Mouse (Mus musculus): ENCODE results near the gene Cald1. TPM values are rescaled to one million over a fixed set of nuclear protein-coding genes. Genes with fewer than 3 reads are reported as not detected.

The Cald1 gene
- polyA plus RNA-seq, 1 experiment from 2014 or later = 164 TPM

DNA sequence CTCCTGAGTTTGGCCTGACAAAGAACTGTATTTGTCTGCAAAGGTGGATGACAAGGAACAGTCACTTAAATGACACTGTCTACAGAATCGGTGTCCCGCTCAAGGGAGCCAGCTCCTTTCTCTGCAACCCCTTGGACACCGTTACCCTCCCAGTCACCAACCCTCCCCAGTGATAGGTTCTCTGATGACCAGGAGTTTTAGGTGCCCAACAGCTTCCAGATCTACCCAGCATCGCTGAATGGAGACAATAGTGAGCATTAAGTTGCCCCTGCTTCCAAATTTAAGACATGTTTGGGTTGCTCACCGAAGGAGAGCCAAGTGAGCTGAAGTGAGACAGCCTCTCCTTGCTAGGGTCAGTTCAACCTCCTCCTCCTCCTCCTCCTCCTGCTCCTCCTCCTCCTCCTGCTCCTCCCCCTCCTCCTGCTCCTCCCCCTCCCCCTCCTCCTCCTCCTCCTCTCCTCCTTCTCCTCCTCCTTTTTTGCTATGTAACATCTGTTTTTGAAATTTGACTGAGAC is 70.5 kb downstream of the Cald1 start:
- Histone ChIP-seq H3K27me3 (no peaks in the 10 kb centered on the region), H3K4me2 (no peak overlapping the region), H3K27ac (no peak overlapping the region), H3K4me1 (replicated peaks) (peaks cover 4% of the 10 kb centered on the region; the same call in 1 of the 2 replicates), H3K4me3 (no peak overlapping the region), H3K9me3 (replicated peaks) (no peaks in the 10 kb centered on the region), H3K36me3 (no peaks in the 10 kb centered on the region), H3K9ac (no peak overlapping the region)
- no peak for ATAC-seq (replicated peaks; ENCODE audit: insufficient number of reproducible peaks, insufficient read depth, low FRiP score, low read depth)
- 86% methylated on average over 5 of the region's 5 CpGs for WGBS

DNA sequence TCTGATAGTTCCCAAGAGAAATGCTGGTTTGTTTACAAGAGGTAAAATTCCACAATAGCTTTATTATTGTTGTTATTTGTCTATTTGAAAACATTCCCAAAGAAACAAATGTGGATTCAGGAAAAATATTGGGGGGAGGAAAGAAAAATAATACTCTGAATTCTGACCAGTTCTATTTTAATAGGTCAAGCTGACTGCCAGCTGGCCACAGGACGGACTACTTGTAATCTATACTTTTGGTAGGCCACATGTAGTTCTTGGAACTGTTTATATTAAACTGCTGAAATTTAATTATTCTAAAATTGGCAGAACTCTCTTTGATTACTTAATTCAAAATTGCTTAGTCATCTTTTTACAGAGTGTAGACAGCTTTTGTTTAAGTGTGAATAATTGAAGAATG is 73.1 kb downstream of the Cald1 start:
- H3K4me2 ChIP-seq = no peak overlapping the region
- H3K9me3 ChIP-seq (replicated peaks) = no peaks in the 10 kb centered on the region
- peaks cover 7% of the 10 kb centered on the region; the same call in 1 of the 2 replicates for H3K4me1 ChIP-seq (replicated peaks)
- no peak overlapping the region for H3K27ac ChIP-seq
- H3K36me3 ChIP-seq = no peaks in the 10 kb centered on the region
- H3K9ac ChIP-seq = no peak overlapping the region
- WGBS = 66% methylated on average over 1 of the region's 1 CpGs
- no peaks in the 10 kb centered on the region for H3K27me3 ChIP-seq
- ATAC-seq (replicated peaks; ENCODE audit: insufficient number of reproducible peaks, insufficient read depth, low FRiP score, low read depth) = no peak
- no peak overlapping the region for H3K4me3 ChIP-seq

DNA sequence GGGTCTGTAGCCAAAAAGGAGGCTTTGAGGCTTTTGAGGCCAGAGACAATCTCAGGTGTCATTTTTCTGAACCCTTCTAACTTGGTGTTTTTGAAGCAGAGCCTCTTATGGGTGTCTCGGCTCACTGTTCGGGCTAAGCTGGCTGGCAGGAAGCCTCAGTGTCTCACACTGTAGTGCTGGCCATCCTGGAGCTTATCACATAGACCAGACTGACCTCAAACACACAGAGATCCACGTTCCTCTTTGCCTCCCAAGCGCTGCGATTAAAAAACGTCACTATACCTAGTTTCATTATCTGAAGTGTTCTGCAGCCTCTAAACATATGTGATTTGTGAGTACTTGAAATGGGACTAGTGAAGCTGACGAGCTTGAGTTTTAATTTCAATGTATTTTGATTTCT is 76.1 kb downstream of the Cald1 start:
- WGBS = 62% methylated on average over 7 of the region's 7 CpGs
- Histone ChIP-seq H3K36me3 (no peaks in the 10 kb centered on the region), H3K27ac (no peak overlapping the region), H3K4me3 (no peak overlapping the region), H3K4me2 (no peak overlapping the region), H3K4me1 (replicated peaks) (peaks cover 7% of the 10 kb centered on the region; the same call in 1 of the 2 replicates), H3K9me3 (replicated peaks) (no peaks in the 10 kb centered on the region), H3K9ac (no peak overlapping the region), H3K27me3 (no peaks in the 10 kb centered on the region)
- no peak for ATAC-seq (replicated peaks; ENCODE audit: insufficient number of reproducible peaks, insufficient read depth, low FRiP score, low read depth)

DNA sequence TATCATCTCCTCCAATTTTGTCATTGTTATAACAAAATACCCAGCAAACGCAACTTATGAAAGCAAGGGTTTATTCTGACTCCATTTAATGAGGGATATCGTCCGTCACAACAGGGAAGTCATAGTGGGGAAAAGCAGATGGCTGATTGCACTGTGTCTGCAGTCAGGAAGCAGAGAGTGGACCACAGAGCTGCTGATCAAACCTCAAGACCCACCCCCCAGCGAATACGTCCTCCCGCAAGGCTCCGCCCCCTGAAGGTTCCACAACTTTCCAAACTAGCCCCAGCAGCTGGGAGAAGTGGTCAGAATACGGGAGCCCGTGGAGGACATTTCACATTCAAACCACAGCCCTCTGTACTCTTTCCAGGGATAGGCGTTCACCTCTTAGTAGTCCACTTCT is 76.6 kb downstream of the Cald1 start:
- Histone ChIP-seq H3K4me3 (no peak overlapping the region), H3K27ac (no peak overlapping the region), H3K27me3 (no peaks in the 10 kb centered on the region), H3K36me3 (no peaks in the 10 kb centered on the region), H3K4me2 (no peak overlapping the region), H3K9ac (no peak overlapping the region), H3K9me3 (replicated peaks) (no peaks in the 10 kb centered on the region), H3K4me1 (replicated peaks) (peaks cover 7% of the 10 kb centered on the region; the same call in 1 of the 2 replicates)
- 0 out of 2 replicates have a peak, but pooled peaks have one; percentile 18 for ATAC-seq (replicated peaks; ENCODE audit: insufficient number of reproducible peaks, insufficient read depth, low FRiP score, low read depth)
- WGBS = 73% methylated on average over 10 of the region's 10 CpGs

DNA sequence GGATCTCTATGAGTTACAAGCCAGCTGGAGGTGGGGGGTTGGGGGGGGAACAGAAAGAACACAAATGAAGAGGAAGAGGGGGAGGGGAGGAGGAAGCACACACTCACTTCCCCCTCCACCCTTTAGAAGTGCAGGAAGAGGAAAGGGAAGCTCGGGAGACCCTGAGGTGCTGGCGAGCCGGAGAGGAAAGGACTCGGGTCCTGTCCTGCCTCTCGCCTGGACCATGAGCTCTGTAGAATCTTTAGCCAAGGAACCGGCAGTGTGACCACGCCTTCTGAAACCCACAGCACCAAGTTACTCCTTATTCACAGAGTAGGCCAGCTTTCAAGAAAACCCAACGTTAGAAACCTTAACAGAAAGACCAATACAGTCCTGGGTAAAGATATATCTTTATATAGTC is 83.8 kb downstream of the Cald1 start:
- no peak for ATAC-seq (replicated peaks; ENCODE audit: insufficient number of reproducible peaks, insufficient read depth, low FRiP score, low read depth)
- 47% methylated on average over 8 of the region's 8 CpGs for WGBS
- H3K36me3 ChIP-seq = no peaks in the 10 kb centered on the region
- no peak overlapping the region for H3K4me3 ChIP-seq
- no peaks in the 10 kb centered on the region for H3K9me3 ChIP-seq (replicated peaks)
- no peak overlapping the region for H3K9ac ChIP-seq
- H3K4me2 ChIP-seq = no peak overlapping the region
- no peaks in the 10 kb centered on the region for H3K27me3 ChIP-seq
- peak overlapping the region; percentile 45; the same call in 1 of the 2 replicates for H3K27ac ChIP-seq
- peaks cover 23% of the 10 kb centered on the region for H3K4me1 ChIP-seq (replicated peaks)

DNA sequence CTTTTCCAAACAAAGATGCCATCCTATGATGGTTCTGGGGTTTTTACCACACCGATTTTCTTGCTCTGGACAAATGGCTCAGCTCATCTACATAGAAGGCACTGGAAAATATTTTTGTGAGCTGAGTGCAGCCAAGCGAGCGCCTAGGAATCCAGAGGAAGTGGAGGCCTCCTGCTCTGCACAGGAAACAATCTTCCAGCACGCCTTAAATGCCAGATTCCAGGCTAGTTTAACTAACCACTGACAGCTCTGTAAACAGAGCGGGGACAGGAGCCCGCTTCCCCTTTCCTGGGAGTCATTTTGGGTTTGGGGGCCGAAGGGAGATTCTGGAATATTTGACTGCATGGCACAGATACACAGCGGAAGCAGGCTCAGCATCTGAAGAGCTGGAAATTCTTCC is 86.6 kb downstream of the Cald1 start:
- Histone ChIP-seq H3K4me2 (peak overlapping the region; percentile 30; the same call in 1 of the 2 replicates), H3K9me3 (replicated peaks) (no peaks in the 10 kb centered on the region), H3K9ac (no peak overlapping the region), H3K27ac (peak overlapping the region; percentile 74), H3K27me3 (no peaks in the 10 kb centered on the region), H3K4me3 (no peak overlapping the region), H3K4me1 (replicated peaks) (peaks cover 23% of the 10 kb centered on the region), H3K36me3 (no peaks in the 10 kb centered on the region)
- WGBS = 20% methylated on average over 8 of the region's 8 CpGs
- ATAC-seq (replicated peaks; ENCODE audit: insufficient number of reproducible peaks, insufficient read depth, low FRiP score, low read depth) = no peak; the same call in 1 of the 2 replicates

DNA sequence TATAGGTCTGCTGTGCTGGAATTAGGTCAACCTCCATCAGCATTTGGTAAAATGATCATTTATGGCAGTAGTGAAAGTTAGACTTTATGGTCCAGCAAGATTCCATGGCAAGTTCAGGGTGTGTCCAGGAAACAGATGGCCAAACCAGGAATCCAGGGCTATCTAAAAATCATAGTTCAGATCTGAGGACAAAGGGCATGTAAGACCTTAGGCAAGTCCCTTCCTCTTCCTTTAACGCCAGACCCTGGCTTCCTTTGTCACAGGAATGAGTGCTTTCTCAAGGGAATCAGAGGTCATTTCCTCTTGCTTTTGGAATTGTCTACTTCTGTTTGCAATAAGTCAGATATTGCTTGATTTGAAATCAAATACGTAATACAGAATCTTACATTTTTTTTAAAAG is 90.7 kb downstream of the Cald1 start:
- whole genome bisulfite sequencing = 68% methylated on average over 2 of the region's 2 CpGs

DNA sequence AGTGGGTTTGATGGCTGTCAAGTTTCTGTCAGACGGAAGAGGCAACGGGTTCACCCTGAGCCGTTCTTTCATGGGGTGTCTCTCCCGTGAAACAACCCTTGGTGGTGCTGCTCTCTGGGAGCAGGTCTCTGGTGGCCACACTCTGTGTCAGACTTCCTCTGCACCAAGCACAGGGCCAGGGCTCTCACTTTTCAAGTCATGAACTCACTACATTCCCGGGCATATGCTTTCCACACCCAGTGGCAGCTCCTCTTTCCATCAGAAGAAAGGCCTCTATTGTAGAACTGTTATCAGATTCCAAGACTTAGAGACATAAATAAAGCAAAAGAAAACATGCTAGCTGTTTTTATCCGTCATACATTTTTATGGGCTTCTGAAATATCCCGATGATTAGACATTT is 93.1 kb downstream of the Cald1 start:
- Histone ChIP-seq H3K36me3 (peaks cover 3% of the 10 kb centered on the region; the same call in 1 of the 2 replicates), H3K4me3 (no peak overlapping the region), H3K9ac (no peak overlapping the region), H3K27me3 (no peaks in the 10 kb centered on the region), H3K4me2 (no peak overlapping the region), H3K9me3 (replicated peaks) (no peaks in the 10 kb centered on the region), H3K27ac (no peak overlapping the region), H3K4me1 (replicated peaks) (peaks cover 14% of the 10 kb centered on the region)
- ATAC-seq (replicated peaks; ENCODE audit: insufficient number of reproducible peaks, insufficient read depth, low FRiP score, low read depth) = no peak
- 59% methylated on average over 7 of the region's 7 CpGs for WGBS

More for the DNA sequence above, 90.7 kb downstream of the Cald1 start:
- no peak for ATAC-seq (replicated peaks; ENCODE audit: insufficient number of reproducible peaks, insufficient read depth, low FRiP score, low read depth)
- Histone ChIP-seq H3K27ac (no peak overlapping the region), H3K4me2 (no peak overlapping the region), H3K9ac (no peak overlapping the region), H3K4me3 (no peak overlapping the region), H3K9me3 (replicated peaks) (no peaks in the 10 kb centered on the region), H3K4me1 (replicated peaks) (peaks cover 21% of the 10 kb centered on the region), H3K36me3 (peaks cover 3% of the 10 kb centered on the region; the same call in 1 of the 2 replicates), H3K27me3 (no peaks in the 10 kb centered on the region)

DNA sequence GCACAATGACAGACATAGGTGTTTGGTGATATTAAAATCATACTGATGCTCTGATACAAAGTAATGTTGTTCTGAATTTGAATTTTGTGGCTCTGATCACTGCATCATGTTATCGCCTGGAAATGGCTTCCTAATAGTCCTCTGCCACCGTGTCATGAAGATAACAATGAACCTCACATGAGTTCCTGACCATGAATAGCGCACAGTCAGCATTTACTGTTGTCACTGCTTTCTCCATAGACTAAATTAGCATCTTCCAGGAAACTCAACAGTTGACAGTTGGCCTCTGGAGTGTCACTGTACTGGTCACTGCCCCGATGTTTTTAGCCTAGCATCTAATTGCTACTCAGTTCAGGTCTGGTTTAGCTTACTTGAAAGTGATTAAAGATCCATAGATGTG is 95.8 kb downstream of the Cald1 start:
- no peak for ATAC-seq (replicated peaks; ENCODE audit: insufficient number of reproducible peaks, insufficient read depth, low FRiP score, low read depth)
- Histone ChIP-seq H3K27ac (no peak overlapping the region), H3K4me3 (no peak overlapping the region), H3K4me1 (replicated peaks) (peaks cover 15% of the 10 kb centered on the region), H3K27me3 (no peaks in the 10 kb centered on the region), H3K4me2 (no peak overlapping the region), H3K9me3 (replicated peaks) (no peaks in the 10 kb centered on the region), H3K36me3 (peaks cover 3% of the 10 kb centered on the region; the same call in 1 of the 2 replicates), H3K9ac (no peak overlapping the region)
- 80% methylated on average over 4 of the region's 4 CpGs for WGBS

DNA sequence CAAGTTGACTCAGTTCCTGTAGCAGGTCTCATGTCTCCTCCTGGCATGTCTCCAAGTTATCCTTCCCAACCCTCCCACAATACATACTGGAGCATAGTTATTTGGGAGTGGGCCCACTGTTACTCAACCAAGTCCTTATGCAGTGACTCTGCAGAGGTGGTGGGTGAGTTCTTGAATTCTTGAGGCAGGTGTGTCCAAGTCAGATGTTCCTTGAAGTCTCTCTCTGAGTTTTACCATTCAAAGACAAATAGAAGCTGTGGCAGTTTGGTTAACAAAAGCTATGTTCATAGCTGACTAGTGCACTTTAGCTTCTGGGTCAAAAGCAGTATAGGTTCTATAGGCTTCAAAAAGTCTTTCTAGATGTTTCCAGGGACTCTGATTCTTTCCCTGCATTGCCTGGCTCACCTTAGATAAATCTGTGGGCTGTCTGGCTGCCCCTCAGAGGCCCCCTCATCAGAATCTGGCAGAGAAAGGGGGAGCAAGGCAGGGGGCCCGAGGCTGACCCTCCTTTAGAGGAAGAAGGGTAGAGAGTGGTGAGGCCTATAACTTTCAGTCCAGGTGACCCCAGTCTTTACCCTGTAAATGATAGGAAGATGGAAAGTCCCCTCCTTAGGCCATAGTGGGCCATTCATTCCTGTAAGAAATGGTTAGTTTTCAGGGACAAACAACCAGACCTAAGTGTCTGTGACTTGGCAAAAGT is 105.3 kb downstream of the Cald1 start:
- Histone ChIP-seq H3K9me3 (replicated peaks) (peaks cover 17% of the 10 kb centered on the region; the same call in 1 of the 2 replicates), H3K36me3 (peaks cover 28% of the 10 kb centered on the region), H3K9ac (no peak overlapping the region), H3K4me3 (no peak overlapping the region), H3K4me2 (no peak overlapping the region), H3K27me3 (no peaks in the 10 kb centered on the region), H3K4me1 (replicated peaks) (peaks cover 22% of the 10 kb centered on the region), H3K27ac (no peak overlapping the region)
- ATAC-seq (replicated peaks; ENCODE audit: insufficient number of reproducible peaks, insufficient read depth, low FRiP score, low read depth) = no peak
- WGBS = 86% methylated on average over 1 of the region's 1 CpGs

DNA sequence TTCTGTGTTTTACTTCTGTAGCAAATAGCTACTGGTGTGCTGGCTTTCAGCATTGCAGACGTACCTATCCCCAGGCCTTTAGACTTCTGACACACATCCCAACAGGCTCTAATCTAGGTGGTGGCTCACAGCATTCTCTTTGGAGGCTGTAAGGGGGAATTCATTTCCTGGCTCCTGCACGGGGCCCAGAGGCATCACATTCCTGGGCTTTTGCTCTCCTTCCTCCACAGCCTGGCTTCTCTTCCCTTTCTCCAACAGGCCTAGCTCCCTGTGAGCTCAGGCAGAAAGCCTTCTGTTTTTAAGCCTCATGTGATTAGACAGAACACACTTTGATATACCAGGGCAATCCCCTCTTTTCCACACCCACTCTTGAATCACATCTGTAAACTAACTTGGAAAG is 109.2 kb downstream of the Cald1 start:
- 17% methylated on average over 2 of the region's 2 CpGs for WGBS
- Histone ChIP-seq H3K4me2 (no peak overlapping the region), H3K9me3 (replicated peaks) (peaks cover 17% of the 10 kb centered on the region; the same call in 1 of the 2 replicates), H3K27ac (peak overlapping the region; percentile 93), H3K4me3 (no peak overlapping the region), H3K9ac (0 out of 2 replicates have a peak overlapping the region, but pooled peaks have one; percentile 12), H3K4me1 (replicated peaks) (peaks cover 59% of the 10 kb centered on the region), H3K36me3 (peaks cover 27% of the 10 kb centered on the region), H3K27me3 (no peaks in the 10 kb centered on the region)
- ATAC-seq (replicated peaks; ENCODE audit: insufficient number of reproducible peaks, insufficient read depth, low FRiP score, low read depth) = no peak
